Mouse (Mus musculus): Measurements from ENCODE around the gene Pon2.
"Not testable (repeated sequence)": the region's sequence is repeated elsewhere in the genome, so short reads cannot be mapped to it uniquely, and the experiment has no call there.

- TF ChIP-seq FLI1 (IDR thresholded peaks at IDR 0.05; ENCODE audit: low read length); GATA1 (IDR thresholded peaks at IDR 0.05; ENCODE audit: borderline replicate concordance, low read length): not testable (repeated sequence)
These were observed 74.7 kb downstream of the Pon2 start for GRCm38 (mm10) chr6:5223551-5223950.

Data from megakaryocyte, embryonic 14.5 days (primary cell).